Mouse (Mus musculus): ENCODE results near the gene Sirt4.
A peak's percentile ranks its signal among the peaks of the same experiment; 100 is the strongest.
"Not testable (repeated sequence)": the region's sequence is repeated elsewhere in the genome, so short reads cannot be mapped to it uniquely, and the experiment has no call there.

Sirt4 gene

DNA sequence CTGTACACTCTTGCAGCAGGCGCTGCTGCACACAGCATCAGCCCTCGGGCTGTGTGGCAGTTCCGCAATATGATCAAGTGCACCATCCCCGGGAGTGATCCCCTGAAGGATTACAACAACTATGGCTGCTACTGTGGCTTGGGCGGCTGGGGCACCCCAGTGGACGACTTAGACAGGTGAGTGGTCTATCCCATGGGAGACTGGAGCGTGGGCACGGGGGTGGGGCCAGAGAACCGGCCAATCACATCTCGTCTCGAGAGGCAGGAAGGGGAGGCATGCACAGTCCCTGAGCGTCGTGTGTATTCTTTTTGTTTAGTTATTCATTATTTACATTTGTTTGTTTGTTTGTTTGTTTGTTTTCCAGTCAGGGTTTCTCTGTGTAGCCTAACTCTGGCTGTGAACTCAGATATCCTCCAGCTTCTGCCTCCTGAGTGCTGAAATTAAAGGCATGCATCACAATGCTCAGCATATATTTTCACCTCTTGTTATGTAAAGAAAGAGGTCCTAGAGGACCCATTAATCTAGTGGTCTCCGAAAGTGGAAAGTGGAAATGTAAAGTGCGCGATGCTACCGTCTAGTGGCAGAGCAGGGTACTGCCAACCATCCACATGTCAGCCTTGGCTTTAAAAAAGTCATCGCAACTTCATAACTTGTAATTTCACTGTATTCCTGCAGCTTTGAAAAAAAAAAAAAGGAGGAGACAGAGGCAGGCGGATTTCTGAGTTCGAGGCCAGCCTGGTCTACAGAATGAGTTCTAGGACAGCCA lies 13.6 kb downstream of the Sirt4 start:
- DNase-seq (ENCODE audit: low spot score in 2 of 2) = peak; percentile 41 to 52

DNA sequence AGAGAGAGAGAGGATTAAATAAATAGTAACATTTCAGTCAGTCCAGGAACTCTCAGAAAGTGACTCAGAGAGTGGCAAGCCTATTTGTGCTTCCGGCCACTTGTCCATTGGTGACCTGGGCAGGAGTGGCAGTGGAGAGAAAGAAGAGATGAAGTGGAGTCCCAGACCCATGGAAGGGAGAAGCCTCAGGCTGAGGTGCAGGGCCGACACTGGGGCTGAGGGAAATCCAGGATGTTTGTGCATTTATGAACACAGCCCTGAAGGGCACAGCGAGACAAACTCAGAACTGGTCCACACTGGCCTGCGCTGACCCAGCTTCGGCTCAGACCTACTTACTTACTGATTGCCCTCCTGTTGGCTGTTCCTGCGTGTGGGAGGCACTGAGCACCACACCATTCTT lies 14.7 kb downstream of the Sirt4 start:
- DNase-seq (ENCODE audit: low spot score in 2 of 2) = no peak

DNA sequence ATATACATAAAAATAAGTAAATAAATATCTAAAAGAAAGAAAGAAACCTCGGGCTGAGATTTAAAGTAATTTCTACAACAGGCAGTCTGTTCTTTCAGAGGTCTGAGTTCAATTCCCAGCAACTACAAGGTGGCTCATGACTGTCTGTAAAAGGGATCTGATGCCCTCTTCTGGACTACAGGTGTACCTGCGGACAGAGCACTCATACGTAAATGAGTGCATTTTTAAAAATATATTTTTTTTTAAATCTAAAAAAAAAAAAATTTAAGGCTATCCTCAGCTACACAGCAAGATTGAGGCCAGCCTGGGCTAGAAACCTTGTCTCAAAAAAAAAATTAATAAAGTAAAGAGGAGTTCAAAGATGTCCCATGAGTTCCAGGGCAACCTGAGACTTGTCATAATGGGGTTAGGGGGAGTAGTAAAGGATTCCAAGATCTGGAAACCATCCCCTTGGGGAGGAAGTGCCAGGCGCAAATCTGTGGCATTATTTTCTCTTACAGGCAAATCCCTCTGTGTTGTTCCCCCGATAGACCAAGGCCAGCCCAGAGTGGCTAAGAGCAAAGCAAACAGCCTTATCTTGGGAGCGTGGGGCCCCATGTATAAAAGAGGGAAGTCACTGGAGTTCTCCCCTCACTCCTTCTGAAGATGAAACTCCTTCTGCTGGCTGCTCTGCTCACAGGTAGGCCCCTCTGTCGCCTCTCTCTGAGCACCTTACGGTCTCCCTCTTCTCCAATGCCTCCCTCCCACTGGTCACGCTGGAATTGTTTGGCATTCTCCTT lies 18.7 kb downstream of the Sirt4 start, which contains the start of gene Pla2g1b:
Gene Pla2g1b (plus strand): TSS at position 621 of the 779 bp plus-strand sequence.
- no peak for DNase-seq (ENCODE audit: low spot score in 2 of 2)

DNA sequence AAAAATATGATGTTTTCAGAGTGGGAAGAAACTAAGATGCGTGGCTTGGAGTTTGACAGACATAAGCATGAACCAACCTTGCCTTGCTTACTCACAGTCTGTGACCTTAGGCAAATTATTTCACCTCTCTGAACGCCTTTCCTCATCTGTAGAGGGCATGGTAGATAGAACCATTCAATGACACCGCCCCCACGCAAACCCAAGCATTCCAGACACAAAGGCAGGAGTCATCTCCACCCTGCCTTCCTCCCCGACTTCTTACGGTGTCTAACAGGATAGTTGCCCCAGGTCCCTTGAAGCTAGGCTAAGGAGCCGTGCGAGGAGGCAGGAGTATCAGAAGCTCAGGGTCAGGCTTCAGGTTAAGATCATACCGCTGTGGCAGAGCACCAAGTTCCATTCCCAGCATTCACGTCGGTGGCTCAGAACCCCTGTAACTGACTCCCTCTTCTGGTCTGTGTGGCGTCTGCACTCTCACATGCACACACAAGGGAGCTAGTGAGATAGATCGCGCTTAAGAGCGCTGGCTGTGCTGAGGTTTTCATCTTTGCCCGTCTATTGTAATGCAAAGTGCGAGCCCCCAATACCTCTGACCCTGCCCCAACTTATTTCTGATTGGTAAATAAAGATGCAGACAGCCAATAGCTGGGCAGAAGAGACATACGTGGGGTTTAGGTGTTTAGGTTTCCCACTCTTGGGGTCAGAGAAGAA lies 20.0 kb downstream of the Sirt4 start:
- no peak for DNase-seq (ENCODE audit: low spot score in 2 of 2)

DNA sequence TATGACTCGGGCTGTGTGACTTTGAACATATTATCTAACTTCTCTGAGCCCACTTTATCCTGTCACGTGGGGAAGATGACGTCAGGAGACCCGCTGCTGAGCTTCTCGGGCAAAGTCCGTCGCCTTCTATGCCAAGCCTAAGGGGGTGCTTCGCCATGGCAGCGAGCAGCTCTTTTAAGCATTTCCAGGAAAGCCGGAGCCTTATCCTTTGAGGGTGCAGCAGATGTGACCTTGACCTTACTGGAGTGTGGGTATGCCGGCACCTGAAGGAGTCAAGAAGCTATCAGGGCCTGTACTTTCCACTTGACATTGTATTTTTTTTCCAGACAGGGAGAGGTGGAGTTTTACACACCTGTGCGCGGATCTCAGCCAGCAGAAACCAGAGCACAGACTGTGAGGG lies 25.6 kb downstream of the Sirt4 start:
- no peak for DNase-seq (ENCODE audit: low spot score in 2 of 2)

DNA sequence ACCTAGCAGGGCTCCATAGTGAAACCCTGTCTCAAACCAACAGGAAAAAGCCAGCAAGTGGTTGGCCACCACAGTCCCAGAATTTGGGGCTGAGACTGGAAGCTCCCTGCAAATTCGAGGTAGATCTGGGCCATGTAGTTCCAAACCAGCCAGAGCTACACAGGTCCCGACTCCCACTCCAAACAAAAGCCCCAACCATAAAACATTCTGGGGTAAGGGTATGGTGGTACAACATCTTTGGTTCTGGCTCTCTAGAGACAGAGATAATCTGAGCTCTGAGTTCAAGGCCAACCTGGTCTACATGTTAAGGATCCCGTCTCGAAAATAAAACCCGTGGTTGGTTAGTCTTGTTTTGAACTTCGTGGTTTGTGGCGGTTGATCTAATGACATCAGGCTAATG lies 28.7 kb downstream of the Sirt4 start:
- DNase-seq (ENCODE audit: low spot score in 2 of 2) = no peak

DNA sequence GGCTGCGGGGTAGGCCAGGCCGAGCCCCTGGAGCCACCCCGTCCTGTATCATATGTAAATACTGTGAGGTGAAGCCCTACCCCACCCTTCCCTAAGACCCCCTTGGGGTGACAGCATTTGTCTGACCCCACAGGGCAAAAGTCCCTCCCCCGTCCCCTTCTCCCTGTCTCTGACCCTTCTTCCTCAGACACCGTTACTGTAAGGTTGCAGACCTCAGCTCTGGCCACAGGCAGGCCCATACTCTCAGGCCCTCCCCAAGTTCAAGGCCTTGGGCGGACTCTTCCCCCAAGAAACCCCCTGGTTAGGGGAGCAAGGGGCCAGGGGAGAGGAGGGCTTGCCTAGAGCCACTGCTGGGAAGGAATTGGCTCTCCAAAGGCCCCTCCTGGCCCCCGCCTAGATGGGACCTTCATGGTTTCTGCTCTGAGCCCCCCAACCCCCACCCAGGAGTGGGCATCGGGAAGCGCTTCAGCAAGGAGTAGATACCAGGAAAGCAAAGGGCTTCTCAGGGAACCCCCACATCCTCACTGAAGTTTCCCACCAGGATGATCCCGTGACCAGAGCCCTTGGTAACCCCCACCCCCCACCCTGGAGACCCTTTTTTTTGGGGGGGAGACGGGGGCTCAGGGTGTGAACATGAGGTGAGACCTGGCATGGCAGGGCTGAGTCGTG lies 30.0 kb downstream of the Sirt4 start:
- DNase-seq (ENCODE audit: low spot score in 2 of 2) = no peak

DNA sequence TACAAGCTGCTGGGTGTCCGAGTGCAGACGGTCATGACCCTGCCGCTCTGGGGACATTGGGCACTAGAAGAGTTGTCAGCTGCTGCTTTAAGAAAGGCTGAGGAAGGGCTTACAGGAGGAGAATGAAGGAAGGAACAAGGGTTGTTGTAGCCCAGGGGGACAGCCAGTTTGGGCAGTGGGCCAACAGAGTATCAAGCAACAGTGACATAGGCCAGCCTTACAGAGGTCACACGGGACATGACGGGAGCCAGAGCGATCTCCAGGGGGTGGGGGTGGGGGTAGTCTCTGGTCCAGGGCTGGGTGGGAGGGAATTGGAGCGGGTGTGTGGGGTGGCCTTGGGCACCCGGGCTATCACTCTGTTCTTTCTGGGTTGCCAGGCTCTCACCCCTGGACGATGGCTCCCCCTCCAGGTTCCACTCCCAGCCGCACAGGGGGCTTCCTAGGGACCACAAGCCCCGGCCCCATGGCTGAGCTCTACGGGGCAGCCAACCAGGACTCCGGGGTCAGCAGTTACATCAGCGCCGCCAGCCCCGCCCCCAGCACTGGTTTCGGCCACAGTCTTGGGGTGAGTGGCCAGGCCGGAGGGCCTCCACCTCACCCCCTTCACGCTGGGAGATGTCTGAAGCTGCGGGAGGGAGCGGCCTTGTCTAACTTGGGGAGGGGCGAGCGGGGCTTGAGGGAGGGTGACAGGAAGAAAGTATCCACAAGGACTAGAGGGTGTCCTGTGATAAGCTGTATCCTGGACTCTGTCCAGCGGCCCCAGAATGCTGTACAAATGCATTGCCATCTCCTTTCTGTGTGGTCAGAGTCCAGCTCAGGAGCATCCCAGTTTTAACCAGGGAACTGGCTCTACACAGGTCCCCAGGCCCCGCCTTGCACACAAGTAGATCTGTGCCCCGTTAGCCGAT lies 33.9 kb downstream of the Sirt4 start:
- DNase-seq (ENCODE audit: low spot score in 2 of 2) = no peak

DNA sequence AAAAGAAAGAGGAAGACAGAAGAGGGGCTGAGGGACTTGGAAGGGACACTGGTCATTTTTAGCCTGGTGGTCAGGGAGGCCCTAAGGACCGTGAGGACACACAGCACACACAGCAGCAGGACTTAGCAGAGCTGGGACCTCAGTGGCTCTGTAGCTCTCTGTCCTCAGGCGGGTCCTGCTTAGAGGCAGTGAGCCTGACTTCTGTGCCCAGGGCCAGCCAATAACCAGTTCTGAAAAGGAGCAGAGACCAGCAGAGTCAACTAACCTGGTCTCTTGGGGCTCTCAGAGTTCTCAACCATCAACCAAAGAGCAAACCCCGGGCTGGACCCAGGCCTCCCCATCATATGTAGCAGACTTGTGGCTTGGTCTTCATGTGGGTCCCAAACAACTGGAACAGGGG lies 35.3 kb downstream of the Sirt4 start:
- no peak for DNase-seq (ENCODE audit: low spot score in 2 of 2)

DNA sequence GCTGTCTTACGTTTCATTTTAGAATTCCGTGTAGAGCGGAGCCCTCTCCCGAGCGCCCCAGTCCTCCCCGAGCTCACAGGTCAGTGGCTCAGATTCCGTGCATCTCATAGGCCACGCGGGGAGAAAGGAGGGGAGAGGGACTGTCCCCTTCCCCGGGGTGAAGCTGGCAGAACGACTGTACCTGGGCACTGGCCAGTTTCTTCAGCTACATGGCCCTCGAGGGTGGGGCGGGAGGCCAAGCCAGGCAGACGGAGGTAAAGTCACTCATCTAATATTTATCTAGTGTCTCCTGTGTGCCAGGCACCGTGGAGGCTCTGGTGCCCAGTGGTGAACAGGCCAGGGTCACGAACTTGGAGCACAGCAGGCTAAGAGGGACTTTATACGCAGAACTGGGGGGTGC lies 37.4 kb downstream of the Sirt4 start:
- no peak for DNase-seq (ENCODE audit: low spot score in 2 of 2)

DNA sequence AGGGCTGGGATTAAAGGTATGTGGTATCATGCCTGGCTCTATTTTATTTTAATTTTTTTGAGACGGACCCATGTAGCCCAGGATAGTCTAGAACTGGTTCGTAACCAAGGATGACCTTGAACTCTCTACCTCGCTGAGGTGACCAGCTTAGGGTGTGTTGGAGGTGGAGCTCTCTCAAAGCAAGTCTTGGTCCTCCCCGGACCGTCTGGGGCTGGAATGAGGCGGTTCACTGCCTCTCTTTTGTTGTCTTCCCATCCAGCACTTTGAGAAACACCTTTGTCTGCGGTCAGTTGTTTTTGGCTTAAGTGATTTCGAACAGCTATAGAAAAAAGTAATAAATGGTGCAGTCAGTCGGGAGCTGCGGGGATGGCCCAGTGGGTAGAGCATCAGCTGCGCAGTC lies 40.4 kb downstream of the Sirt4 start:
- no peak for DNase-seq (ENCODE audit: low spot score in 2 of 2)

DNA sequence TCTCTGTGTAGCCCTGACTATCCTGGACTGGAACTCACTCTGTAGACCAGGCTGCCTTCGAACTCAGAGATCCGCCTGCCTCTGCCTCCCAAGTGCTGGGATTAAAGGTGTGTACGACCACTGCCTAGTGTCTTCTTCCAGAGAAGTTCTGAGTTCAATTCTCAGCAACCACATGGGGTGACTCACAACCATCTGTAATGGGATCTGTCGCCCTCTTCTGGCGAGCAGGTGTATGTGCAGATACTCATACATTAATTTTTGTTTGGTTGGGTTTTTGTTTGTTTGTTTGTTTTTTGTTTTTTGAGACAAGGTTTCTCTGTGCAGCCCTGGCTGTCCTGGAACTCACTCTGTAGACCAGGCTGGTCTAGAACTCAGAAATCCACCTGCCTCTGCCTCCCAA lies 41.9 kb downstream of the Sirt4 start:
- DNase-seq (ENCODE audit: low spot score in 2 of 2) = not testable (repeated sequence)

DNA sequence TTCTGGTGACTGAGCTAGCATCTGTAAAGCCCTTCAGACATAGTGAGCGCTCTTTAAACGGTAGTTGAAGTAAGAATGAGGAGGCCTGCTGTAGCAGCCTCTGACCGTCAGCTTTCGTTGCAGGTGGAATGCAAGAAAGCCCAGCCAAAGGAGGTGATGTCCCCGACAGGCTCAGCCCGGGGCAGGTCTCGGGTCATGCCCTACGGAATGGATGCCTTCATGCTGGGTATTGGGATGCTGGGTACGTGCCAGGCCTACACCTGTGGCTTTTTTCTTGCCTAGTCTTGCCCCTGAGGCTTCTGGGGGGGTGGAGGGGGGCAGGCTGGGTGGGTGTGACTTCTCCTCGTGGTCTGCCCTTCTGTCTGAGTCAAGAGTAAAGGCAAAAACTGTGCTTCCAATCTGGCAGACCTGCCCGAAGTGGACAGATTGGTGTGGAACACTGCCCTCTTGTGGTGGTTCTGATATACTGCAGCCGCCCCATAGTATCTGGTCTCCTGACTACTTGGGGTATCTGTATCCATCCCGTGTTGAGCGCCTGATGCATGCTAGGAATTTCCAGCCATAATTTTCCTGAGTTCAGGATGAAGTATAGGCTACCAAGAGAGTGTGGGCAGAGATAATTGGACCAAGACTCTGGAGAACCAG lies 43.2 kb downstream of the Sirt4 start:
- DNase-seq (ENCODE audit: low spot score in 2 of 2) = peak; percentile 58 to 74

DNA sequence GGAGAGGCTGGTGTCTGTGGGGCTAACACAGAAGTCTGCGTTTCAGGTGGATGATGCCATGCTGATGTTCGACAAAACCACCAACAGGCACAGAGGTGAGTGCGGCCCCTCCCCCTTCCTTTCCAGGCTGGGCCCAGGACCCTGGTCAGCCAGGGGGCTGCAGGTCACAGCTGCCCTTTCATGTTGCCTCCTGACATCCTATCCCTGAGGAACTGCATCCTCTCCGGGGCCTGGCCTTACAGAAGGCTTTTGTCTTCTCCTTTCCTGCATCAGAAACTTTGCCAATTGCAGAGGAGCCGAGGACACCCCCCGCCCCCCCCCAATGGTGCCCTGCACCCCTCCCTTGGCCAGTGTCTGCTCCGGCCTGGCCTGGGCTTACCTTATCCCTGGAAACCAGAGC lies 45.9 kb downstream of the Sirt4 start:
- no peak for DNase-seq (ENCODE audit: low spot score in 2 of 2)

DNA sequence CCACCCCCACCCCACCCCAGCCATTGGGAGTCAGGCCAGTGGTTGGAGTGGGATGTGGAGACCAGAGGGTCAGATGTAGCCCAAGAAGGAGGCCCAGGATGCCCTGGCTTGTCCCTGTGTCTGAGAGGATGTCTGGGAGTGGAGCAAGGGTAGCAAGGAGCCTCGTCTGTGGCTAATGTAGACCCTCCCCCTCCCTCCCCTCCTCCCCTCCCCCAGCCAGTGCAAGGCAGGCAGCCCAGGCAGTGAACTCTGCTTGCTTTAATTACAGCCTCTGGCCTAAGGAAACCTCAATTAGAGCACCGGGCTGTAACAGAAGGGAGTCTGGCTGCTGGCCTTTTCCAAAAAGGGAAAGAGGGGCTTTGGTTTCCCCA lies 46.6 kb downstream of the Sirt4 start:
- no peak for DNase-seq (ENCODE audit: low spot score in 2 of 2)

DNA sequence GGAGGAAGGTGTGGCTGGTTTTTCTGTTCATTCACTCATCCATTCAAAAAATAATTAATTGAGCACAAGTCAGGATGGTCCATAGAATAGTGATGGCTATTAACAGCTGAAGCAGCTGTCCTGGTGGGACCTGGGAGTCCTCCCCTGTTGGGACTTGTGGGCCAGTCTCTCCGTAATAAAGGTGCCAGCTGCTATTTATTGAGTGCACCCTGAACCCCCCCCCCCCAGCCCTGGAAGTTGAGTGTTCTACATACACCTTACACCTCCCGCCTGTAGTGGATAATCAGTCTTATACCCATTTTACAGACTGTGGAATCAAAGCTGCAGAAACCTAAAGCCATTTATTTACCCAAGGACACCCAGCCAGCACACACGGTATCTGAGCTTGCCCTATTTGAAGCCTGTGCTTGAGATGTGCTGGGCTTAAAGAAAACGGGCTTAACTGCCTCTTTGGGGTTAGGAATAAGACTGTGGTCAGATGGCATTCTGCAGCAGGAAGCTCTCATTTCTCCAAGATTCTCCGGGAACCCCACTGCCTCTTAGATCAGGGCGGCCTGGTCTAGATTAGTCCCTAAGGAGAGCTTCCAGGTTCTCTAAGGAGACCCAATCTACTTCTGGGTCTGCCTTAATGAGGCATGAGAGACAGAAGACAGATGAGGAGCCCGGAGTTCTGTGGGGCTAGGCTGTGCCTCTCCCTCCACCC lies 47.1 kb downstream of the Sirt4 start:
- no peak for DNase-seq (ENCODE audit: low spot score in 2 of 2)

DNA sequence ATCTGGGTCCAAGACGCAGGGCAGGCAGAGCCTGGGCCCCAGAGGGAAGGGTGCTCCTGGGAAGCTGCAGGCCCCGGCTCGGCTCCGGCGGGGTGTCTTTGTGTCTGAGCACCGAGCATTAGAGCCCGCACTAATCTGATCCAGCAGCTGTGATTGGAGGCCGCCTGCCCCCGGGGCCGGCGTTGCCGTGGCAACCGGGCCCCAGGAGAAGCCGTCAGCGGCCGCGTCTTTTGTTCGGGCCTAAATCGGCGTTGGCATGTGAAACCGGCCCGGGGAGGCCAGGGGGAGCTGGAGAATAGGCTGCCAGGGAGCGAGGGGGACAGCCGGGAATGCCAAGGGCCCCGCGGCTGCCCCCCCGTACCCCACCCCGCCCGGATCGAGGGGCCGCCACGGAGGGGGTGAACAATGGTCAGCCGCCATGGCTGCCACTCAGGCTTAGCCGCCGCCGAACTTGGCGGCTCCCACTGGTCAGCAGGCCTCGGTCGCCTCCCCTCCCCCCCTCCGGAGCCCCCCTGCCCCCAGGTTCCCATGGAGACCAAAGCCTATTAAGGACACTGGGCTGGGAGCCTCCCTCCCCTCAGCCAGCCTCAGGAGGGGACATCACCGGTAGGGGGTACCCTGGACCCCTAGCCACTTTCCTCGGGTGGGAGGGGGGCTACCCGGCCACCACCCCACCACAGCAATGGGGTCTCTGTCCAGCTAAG lies 48.0 kb downstream of the Sirt4 start:
- peak; percentile 74 to 79 for DNase-seq (ENCODE audit: low spot score in 2 of 2)

DNA sequence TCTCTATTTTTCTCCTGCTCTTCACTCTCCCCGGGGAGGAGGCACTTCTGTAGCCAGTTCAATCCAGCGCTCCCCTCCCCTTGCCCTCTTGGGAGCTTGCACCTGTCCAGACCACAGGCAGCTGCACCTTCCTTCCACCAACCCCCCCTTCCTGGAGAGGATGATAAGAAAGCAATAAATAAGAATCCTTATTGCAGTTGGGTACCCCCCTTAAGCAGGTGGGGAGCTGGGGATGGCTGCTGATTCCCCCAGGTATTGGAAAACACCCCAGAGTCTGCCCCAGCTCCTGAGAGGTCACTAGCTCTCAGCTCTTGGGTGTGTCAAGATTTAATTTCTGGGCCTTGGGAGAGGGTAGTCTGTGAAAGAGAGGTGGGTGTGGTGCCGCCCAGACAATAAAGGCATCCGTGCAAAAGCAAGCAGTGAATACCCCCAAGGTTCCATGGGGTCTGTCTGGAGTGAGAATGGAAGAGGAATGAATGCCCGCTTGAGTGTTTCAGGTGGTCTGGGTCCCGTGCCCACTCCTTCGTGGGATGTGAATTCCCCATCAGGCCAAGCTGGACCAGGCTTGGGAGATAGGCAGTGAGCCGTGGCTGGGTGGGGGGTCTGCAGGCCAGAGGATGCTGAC lies 48.7 kb downstream of the Sirt4 start:
- no peak for DNase-seq (ENCODE audit: low spot score in 2 of 2)

Data from frontal cortex, postnatal 25 days (tissue).